Mouse (Mus musculus) intestine, postnatal 0 days (tissue): ENCODE measurements at regions not wholly inside any gene's neighbourhood (a gene's known extent, or its start where the extent isn't known, plus 50 kb on each side); places are given as distances from the start of the nearest gene placed in this dataset.
A peak's percentile ranks its signal among the peaks of the same experiment; 100 is the strongest.

Source experiments
- ATAC-seq: fragments of 200-750 bp; cut with Nextera tagmentation; 2 replicates; pipeline ENCODE4 v1.8.0; 2017; ENCODE audit warnings: mild to moderate bottlenecking, moderate TSS enrichment, moderate library complexity
- H3K27ac ChIP-seq: fragments of 300-500 bp; sonication (generic); 2 replicates; pipeline ENCODE4 v1.5.1; 2014; ENCODE audit warnings: mild to moderate bottlenecking, low read depth, low read length, moderate library complexity
- H3K27me3 ChIP-seq: fragments of 300-500 bp; sonication (generic); replicated peaks from 2 replicates; pipeline ENCODE4 v1.6.1; 2014; ENCODE audit warnings: low read length, mixed read lengths; ENCODE audit not compliant: control insufficient read depth, insufficient read depth
- H3K36me3 ChIP-seq: fragments of 300-500 bp; sonication (generic); 2 replicates; pipeline ENCODE4 v1.6.1; 2014; ENCODE audit warnings: mild to moderate bottlenecking, moderate library complexity; ENCODE audit not compliant: control insufficient read depth, insufficient read depth
- H3K4me1 ChIP-seq: fragments of 300-500 bp; sonication (generic); replicated peaks from 2 replicates; pipeline ENCODE4 v1.6.1; 2014; ENCODE audit warnings: antibody characterized with exemption, low read length, mixed read lengths; ENCODE audit not compliant: control insufficient read depth, insufficient read depth
- H3K4me2 ChIP-seq: fragments of 300-500 bp; sonication (generic); replicated peaks from 2 replicates; pipeline ENCODE4 v1.6.1; 2014; ENCODE audit warnings: low read depth, mild to moderate bottlenecking, moderate library complexity
- H3K4me3 ChIP-seq: fragments of 300-500 bp; sonication (generic); 2 replicates; pipeline ENCODE4 v1.5.1; 2014; ENCODE audit warnings: low read depth, low read length
- H3K9ac ChIP-seq: fragments of 300-500 bp; sonication (generic); 2 replicates; pipeline ENCODE4 v1.6.1; 2014; ENCODE audit warnings: mild to moderate bottlenecking, low read depth, low read length
- H3K9me3 ChIP-seq: fragments of 300-500 bp; sonication (generic); 2 replicates; pipeline ENCODE4 v1.6.1; 2016; ENCODE audit warnings: mixed run types; ENCODE audit not compliant: control insufficient read depth
- CTCF ChIP-seq: sonication (generic); IDR thresholded peaks from 2 replicates; pipeline ENCODE4 v1.5.1; 2016; ENCODE audit warnings: low read depth, mild to moderate bottlenecking, control low read depth, antibody characterized with exemption, moderate library complexity
- WGBS: fragments of 180-500 bp; shearing (Covaris S2); extraction: QIAGEN DNeasy Blood & Tissue Kit; methylation state at CpG from one replicate; pipeline ENCODE4 v1.1.7; 2014; 5-methylcytosine and 5-hydroxymethylcytosine counted together

- no peak overlapping the region for H3K4me2 ChIP-seq
- H3K27ac ChIP-seq = no peak overlapping the region
- H3K27me3 ChIP-seq = no peaks in the 10 kb centered on the region
- no peak overlapping the region for H3K4me3 ChIP-seq
- no peak overlapping the region for H3K9ac ChIP-seq
- no peaks in the 10 kb centered on the region for H3K36me3 ChIP-seq
- H3K9me3 ChIP-seq = no peaks in the 10 kb centered on the region
- no peak for ATAC-seq
- H3K4me1 ChIP-seq = no peaks in the 10 kb centered on the region
- WGBS = 52% methylated on average over 1 of the region's 1 CpGs
- no peak for TF ChIP-seq CTCF
Observed at GRCm38 (mm10) chr6:126437976-126438736, 97.1 kb downstream of the Kcna5 start.

GRCm38 (mm10) chr6:126427208-126427607, 108.0 kb downstream of the Kcna5 start:
- H3K27me3 ChIP-seq = no peaks in the 10 kb centered on the region
- H3K36me3 ChIP-seq = no peaks in the 10 kb centered on the region
- H3K4me1 ChIP-seq = no peaks in the 10 kb centered on the region
- TF ChIP-seq CTCF = no peak
- no peak overlapping the region for H3K4me2 ChIP-seq
- no peak for ATAC-seq
- H3K9ac ChIP-seq = no peak overlapping the region
- H3K27ac ChIP-seq = no peak overlapping the region
- no peak overlapping the region for H3K4me3 ChIP-seq
- no peaks in the 10 kb centered on the region for H3K9me3 ChIP-seq

GRCm38 (mm10) chr6:126405736-126406135, 129.5 kb downstream of the Kcna5 start:
- ATAC-seq = no peak
- Histone ChIP-seq H3K9me3 (no peaks in the 10 kb centered on the region), H3K4me3 (no peak overlapping the region), H3K4me2 (no peak overlapping the region), H3K4me1 (no peaks in the 10 kb centered on the region), H3K27ac (no peak overlapping the region), H3K36me3 (no peaks in the 10 kb centered on the region), H3K9ac (no peak overlapping the region), H3K27me3 (no peaks in the 10 kb centered on the region)
- 30% methylated on average over 3 of the region's 3 CpGs for WGBS
- peak; percentile 66 for TF ChIP-seq CTCF

- Histone ChIP-seq H3K27ac (no peak overlapping the region), H3K4me1 (no peaks in the 10 kb centered on the region), H3K9me3 (no peaks in the 10 kb centered on the region), H3K36me3 (no peaks in the 10 kb centered on the region), H3K4me3 (no peak overlapping the region), H3K4me2 (no peak overlapping the region), H3K27me3 (no peaks in the 10 kb centered on the region), H3K9ac (no peak overlapping the region)
- 77% methylated on average over 12 of the region's 12 CpGs for WGBS
- TF ChIP-seq CTCF = no peak
- ATAC-seq = no peak
Observed at GRCm38 (mm10) chr6:126404331-126405070, 130.7 kb downstream of the Kcna5 start.

- Histone ChIP-seq H3K4me2 (no peak overlapping the region), H3K4me1 (no peaks in the 10 kb centered on the region), H3K27ac (no peak overlapping the region), H3K9me3 (no peaks in the 10 kb centered on the region), H3K36me3 (no peaks in the 10 kb centered on the region), H3K27me3 (no peaks in the 10 kb centered on the region), H3K9ac (no peak overlapping the region), H3K4me3 (no peak overlapping the region)
- no peak for ATAC-seq
- TF ChIP-seq CTCF = no peak
- 77% methylated on average over 3 of the region's 3 CpGs for WGBS
Observed at GRCm38 (mm10) chr6:126399595-126399994, 135.6 kb downstream of the Kcna5 start.

- H3K4me3 ChIP-seq = no peak overlapping the region
- no peaks in the 10 kb centered on the region for H3K27me3 ChIP-seq
- no peak overlapping the region for H3K9ac ChIP-seq
- no peaks in the 10 kb centered on the region for H3K9me3 ChIP-seq
- H3K4me2 ChIP-seq = no peak overlapping the region
- TF ChIP-seq CTCF = no peak
- H3K36me3 ChIP-seq = no peaks in the 10 kb centered on the region
- no peak overlapping the region for H3K27ac ChIP-seq
- no peaks in the 10 kb centered on the region for H3K4me1 ChIP-seq
- 48% methylated on average over 2 of the region's 2 CpGs for WGBS
- ATAC-seq = no peak
Observed at GRCm38 (mm10) chr6:126398641-126399040, 136.6 kb downstream of the Kcna5 start.
